Mouse (Mus musculus): ENCODE data around the gene Asnsd1. TPM values are rescaled to one million over a fixed set of nuclear protein-coding genes. Genes with fewer than 3 reads are reported as not detected.

Asnsd1 gene
- total RNA-seq, 2 experiments from 2014 or later = 32.2 to 37.5 TPM

Other genes with a start within 250 kb of the Asnsd1 start
- not detected for gene 1700019A02Rik, start 165.1 kb downstream of the Asnsd1 start, total RNA-seq (2021)
- 1 to 10 TPM; 6.1 to 7.3 TPM for gene Pms1, start 55.7 kb downstream of the Asnsd1 start, total RNA-seq (2021)
- 10 to 100 TPM; 12.0 to 12.8 TPM for gene Ormdl1, start 55.7 kb downstream of the Asnsd1 start, total RNA-seq (2021)
- not detected for gene Gm28778, start 55.6 kb downstream of the Asnsd1 start, total RNA-seq (2021)
- gene Osgepl1, start 39.1 kb downstream of the Asnsd1 start, total RNA-seq (2021) = 10 to 100 TPM; 17.5 to 20.6 TPM
- gene Asdurf, start 133 bp downstream of the Asnsd1 start, total RNA-seq (2021) = 1 to 10 TPM in 1 of 2 experiments, not detected in 1; 3.4 TPM
- not detected for gene Gm28551, start 85 bp downstream of the Asnsd1 start, total RNA-seq (2021)

Data from adrenal gland, postnatal 10 days (tissue).